Mouse (Mus musculus) ovary, postnatal 36 days (tissue): ENCODE measurements around the gene Nhlrc3.

Experiments
- DNase-seq: peaks from one replicate; pipeline ENCODE4 v3.0.0; 2022; ENCODE audit warnings: low spot score, mixed read lengths

The Nhlrc3 gene

GRCm38 (mm10) chr3:53463046-53463764 lies at the start of gene Nhlrc3, which contains the start of gene Proser1:
Gene Nhlrc3, minus strand, starts transcription at chr3:53463332.
Gene Proser1, plus strand, starts transcription at chr3:53463666.
- peak; percentile 96 for DNase-seq

GRCm38 (mm10) chr3:53502428-53502827 lies 39.3 kb upstream of the Nhlrc3 start:
- DNase-seq, result no peak

GRCm38 (mm10) chr3:53498351-53498905 lies 35.3 kb upstream of the Nhlrc3 start:
- DNase-seq, result no peak

- DNase-seq, result no peak
Measured at GRCm38 (mm10) chr3:53488353-53488752, 25.2 kb upstream of the Nhlrc3 start, which contains the start of gene Stoml3. Gene Stoml3, plus strand, starts transcription at chr3:53488653.

- no peak for DNase-seq
Measured at GRCm38 (mm10) chr3:53486996-53487576, 24.0 kb upstream of the Nhlrc3 start.

GRCm38 (mm10) chr3:53486561-53486960 lies 23.4 kb upstream of the Nhlrc3 start:
- DNase-seq, result no peak

GRCm38 (mm10) chr3:53483414-53484059 lies 20.4 kb upstream of the Nhlrc3 start:
- DNase-seq, result no peak

GRCm38 (mm10) chr3:53478419-53479046 lies 15.4 kb upstream of the Nhlrc3 start:
- DNase-seq, result no peak

- peak; percentile 16 for DNase-seq
Measured at GRCm38 (mm10) chr3:53477468-53477867, 14.3 kb upstream of the Nhlrc3 start.

GRCm38 (mm10) chr3:53475889-53476288 lies 12.8 kb upstream of the Nhlrc3 start:
- DNase-seq, result peak; percentile 40

GRCm38 (mm10) chr3:53474179-53474578 lies 11.0 kb upstream of the Nhlrc3 start:
- DNase-seq, result no peak

- DNase-seq, result no peak
Measured at GRCm38 (mm10) chr3:53472061-53472460, 8.9 kb upstream of the Nhlrc3 start.

GRCm38 (mm10) chr3:53469650-53470049 lies 6.5 kb upstream of the Nhlrc3 start:
- no peak for DNase-seq

- DNase-seq, result no peak
Measured at GRCm38 (mm10) chr3:53467356-53467755, 4.2 kb upstream of the Nhlrc3 start.

- DNase-seq, result no peak
Measured at GRCm38 (mm10) chr3:53466481-53466880, 3.3 kb upstream of the Nhlrc3 start.

- no peak for DNase-seq
Measured at GRCm38 (mm10) chr3:53465330-53465729, 2.2 kb upstream of the Nhlrc3 start.

- DNase-seq, result no peak
Measured at GRCm38 (mm10) chr3:53464146-53464698, 1.1 kb upstream of the Nhlrc3 start.

- DNase-seq, result no peak
Measured at GRCm38 (mm10) chr3:53463765-53464114, 608 bp upstream of the Nhlrc3 start.

GRCm38 (mm10) chr3:53462701-53463045 lies 459 bp downstream of the Nhlrc3 start:
- DNase-seq, result no peak

- no peak for DNase-seq
Measured at GRCm38 (mm10) chr3:53460106-53460505, 3.0 kb downstream of the Nhlrc3 start.

GRCm38 (mm10) chr3:53457750-53458149 lies 5.4 kb downstream of the Nhlrc3 start:
- DNase-seq, result no peak

- DNase-seq, result no peak
Measured at GRCm38 (mm10) chr3:53454984-53455383, 8.1 kb downstream of the Nhlrc3 start.
